Mouse (Mus musculus): ENCODE measurements around the gene BC028528. TPM values are rescaled to one million over a fixed set of nuclear protein-coding genes. Genes with fewer than 3 reads are reported as not detected.

Gene BC028528
- polyA plus RNA-seq, 1 experiment from 2014 or later, result 20.1 TPM

DNA sequence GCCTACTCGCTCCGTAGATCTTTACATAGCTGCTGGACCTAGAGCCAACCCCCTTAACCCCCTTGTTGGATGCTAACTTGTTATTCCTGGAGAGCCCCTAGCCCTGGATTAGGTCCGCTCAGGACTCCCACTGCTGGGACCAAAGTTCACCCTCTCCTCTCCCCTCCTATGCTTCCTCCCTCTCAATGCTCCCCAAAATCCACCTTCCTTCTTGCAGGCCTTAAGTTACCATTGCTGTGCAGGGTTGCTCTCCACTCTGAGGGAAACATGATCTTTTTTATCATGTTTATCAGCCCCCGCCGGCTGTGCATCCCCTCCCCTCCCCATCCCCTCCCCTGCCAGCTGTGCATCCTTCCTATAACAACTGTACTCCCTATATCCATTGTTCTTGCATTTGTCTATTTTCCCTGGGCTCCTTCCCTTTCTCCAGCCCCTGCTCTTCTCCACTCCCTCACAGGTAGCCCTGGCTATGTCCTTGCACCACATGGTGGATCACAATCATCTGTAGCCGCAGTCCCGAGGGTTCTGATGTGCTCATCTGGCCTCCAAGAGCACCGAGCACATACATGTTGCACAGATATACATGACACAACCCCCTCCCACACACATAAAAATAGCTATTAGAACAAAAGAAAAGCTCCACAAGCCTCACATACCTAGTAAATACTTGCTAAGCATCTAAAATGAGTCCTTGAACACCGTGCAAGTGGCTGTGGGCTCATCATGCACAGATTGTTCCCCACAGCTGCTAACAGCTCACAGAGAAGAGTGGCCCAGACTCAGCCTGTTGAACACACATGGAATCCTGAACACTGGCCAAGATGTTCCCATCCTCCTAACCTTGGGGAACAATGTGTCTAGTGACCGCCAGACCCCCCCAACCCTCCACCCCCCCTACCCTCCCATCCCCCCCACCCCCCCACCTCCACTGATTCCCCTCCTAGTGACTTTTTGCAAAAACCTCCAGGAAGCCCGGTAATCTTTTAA, 554 bp upstream of the BC028528 start:
- ATAC-seq (ENCODE audit: low read depth) (no peak), DNase-seq (ENCODE audit: low spot score) (peak; percentile 40)
- peaks cover 1% of the 10 kb centered on the region; the same call in 1 of the 2 replicates for H3K36me3 ChIP-seq (ENCODE audit: control insufficient read depth, insufficient read depth, low read length)
- H3K27ac ChIP-seq (replicated peaks; ENCODE audit: low read depth, low read length), result peak overlapping the region; percentile 87
- H3K27me3 ChIP-seq (replicated peaks; ENCODE audit: control insufficient read depth, insufficient read depth, low read length), result no peaks in the 10 kb centered on the region
- 27% methylated on average over 11 of the region's 11 CpGs for WGBS
- H3K4me2 ChIP-seq (ENCODE audit: low read depth, low read length), result peak overlapping the region; percentile 70
- H3K9me3 ChIP-seq (ENCODE audit: control insufficient read depth, low read length), result no peaks in the 10 kb centered on the region
- H3K4me1 ChIP-seq (ENCODE audit: control insufficient read depth, insufficient read depth, low read length), result peaks cover 13% of the 10 kb centered on the region; the same call in 1 of the 2 replicates
- H3K4me3 ChIP-seq (ENCODE audit: low read depth, low read length), result peak overlapping the region; percentile 19
- peak overlapping the region; percentile 43 for H3K9ac ChIP-seq (ENCODE audit: low read depth, low read length)

- H3K9me3 ChIP-seq (ENCODE audit: control insufficient read depth, low read length), result no peaks in the 10 kb centered on the region
- DNase-seq (ENCODE audit: low spot score) (no peak), ATAC-seq (ENCODE audit: low read depth) (no peak)
- H3K27ac ChIP-seq (replicated peaks; ENCODE audit: low read depth, low read length), result no peak overlapping the region; the same call in 1 of the 2 replicates
- H3K4me3 ChIP-seq (ENCODE audit: low read depth, low read length), result no peak overlapping the region
- peaks cover 9% of the 10 kb centered on the region; the same call in 1 of the 2 replicates for H3K4me1 ChIP-seq (ENCODE audit: control insufficient read depth, insufficient read depth, low read length)
- H3K27me3 ChIP-seq (replicated peaks; ENCODE audit: control insufficient read depth, insufficient read depth, low read length), result no peaks in the 10 kb centered on the region
- no peak overlapping the region for H3K9ac ChIP-seq (ENCODE audit: low read depth, low read length)
- 33% methylated on average over 3 of the region's 3 CpGs for WGBS
- H3K4me2 ChIP-seq (ENCODE audit: low read depth, low read length), result no peak overlapping the region
- no peaks in the 10 kb centered on the region for H3K36me3 ChIP-seq (ENCODE audit: control insufficient read depth, insufficient read depth, low read length)
Measured at GRCm38 (mm10) chr3:95889664-95890063, 2.1 kb downstream of the BC028528 start.

- Histone ChIP-seq H3K27me3 (replicated peaks; ENCODE audit: control insufficient read depth, insufficient read depth, low read length) (no peaks in the 10 kb centered on the region), H3K27ac (replicated peaks; ENCODE audit: low read depth, low read length) (no peak overlapping the region), H3K4me1 (ENCODE audit: control insufficient read depth, insufficient read depth, low read length) (peaks cover 14% of the 10 kb centered on the region; the same call in 1 of the 2 replicates), H3K9me3 (ENCODE audit: control insufficient read depth, low read length) (no peaks in the 10 kb centered on the region), H3K4me2 (ENCODE audit: low read depth, low read length) (no peak overlapping the region), H3K4me3 (ENCODE audit: low read depth, low read length) (no peak overlapping the region), H3K9ac (ENCODE audit: low read depth, low read length) (no peak overlapping the region; the same call in 1 of the 2 replicates), H3K36me3 (ENCODE audit: control insufficient read depth, insufficient read depth, low read length) (no peaks in the 10 kb centered on the region)
- 71% methylated on average over 4 of the region's 4 CpGs for WGBS
- no peak for ATAC-seq (ENCODE audit: low read depth)
- DNase-seq (ENCODE audit: low spot score), result no peak
Measured at GRCm38 (mm10) chr3:95887596-95887995, 4.2 kb downstream of the BC028528 start.

DNA sequence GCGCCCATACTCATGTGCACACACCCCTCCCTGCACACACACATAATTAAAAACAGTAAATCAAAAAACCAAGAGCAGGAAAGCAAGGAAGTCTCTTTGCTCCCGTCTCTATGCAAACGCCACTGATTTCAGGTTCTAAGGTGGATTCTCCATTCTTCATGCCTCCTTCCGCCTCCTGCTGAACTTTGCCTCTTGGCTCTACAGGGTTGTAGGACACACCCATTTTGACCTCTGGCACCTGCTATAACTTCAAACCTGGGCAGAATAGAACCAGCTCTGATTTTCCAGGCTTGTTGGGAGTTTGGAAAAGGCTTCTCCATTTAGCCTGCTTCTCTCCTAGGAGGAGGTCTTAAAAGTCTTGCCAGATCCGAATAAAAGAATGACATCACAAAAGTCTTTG, 7.4 kb downstream of the BC028528 start:
- no peak for ATAC-seq (ENCODE audit: low read depth)
- H3K9ac ChIP-seq (ENCODE audit: low read depth, low read length), result no peak overlapping the region
- WGBS, result 69% methylated on average over 5 of the region's 5 CpGs
- no peaks in the 10 kb centered on the region for H3K27me3 ChIP-seq (replicated peaks; ENCODE audit: control insufficient read depth, insufficient read depth, low read length)
- H3K36me3 ChIP-seq (ENCODE audit: control insufficient read depth, insufficient read depth, low read length), result no peaks in the 10 kb centered on the region
- H3K27ac ChIP-seq (replicated peaks; ENCODE audit: low read depth, low read length), result no peak overlapping the region
- H3K4me1 ChIP-seq (ENCODE audit: control insufficient read depth, insufficient read depth, low read length), result peaks cover 11% of the 10 kb centered on the region; the same call in 1 of the 2 replicates
- no peaks in the 10 kb centered on the region for H3K9me3 ChIP-seq (ENCODE audit: control insufficient read depth, low read length)
- H3K4me2 ChIP-seq (ENCODE audit: low read depth, low read length), result no peak overlapping the region
- H3K4me3 ChIP-seq (ENCODE audit: low read depth, low read length), result no peak overlapping the region
- DNase-seq (ENCODE audit: low spot score), result no peak

GRCm38 (mm10) chr3:95882816-95883425, 8.9 kb downstream of the BC028528 start:
- H3K9ac ChIP-seq (ENCODE audit: low read depth, low read length), result peak overlapping the region; percentile 53
- no peaks in the 10 kb centered on the region for H3K27me3 ChIP-seq (replicated peaks; ENCODE audit: control insufficient read depth, insufficient read depth, low read length)
- no peaks in the 10 kb centered on the region for H3K36me3 ChIP-seq (ENCODE audit: control insufficient read depth, insufficient read depth, low read length)
- H3K4me2 ChIP-seq (ENCODE audit: low read depth, low read length), result peak overlapping the region; percentile 93
- DNase-seq (ENCODE audit: low spot score), result peak; percentile 83
- no peak for ATAC-seq (ENCODE audit: low read depth)
- 2% methylated on average over 23 of the region's 24 CpGs for WGBS
- peak overlapping the region; percentile 44; the same call in 1 of the 2 replicates for H3K27ac ChIP-seq (replicated peaks; ENCODE audit: low read depth, low read length)
- peaks cover 11% of the 10 kb centered on the region; the same call in 1 of the 2 replicates for H3K4me1 ChIP-seq (ENCODE audit: control insufficient read depth, insufficient read depth, low read length)
- H3K4me3 ChIP-seq (ENCODE audit: low read depth, low read length), result peak overlapping the region; percentile 49
- H3K9me3 ChIP-seq (ENCODE audit: control insufficient read depth, low read length), result no peaks in the 10 kb centered on the region

GRCm38 (mm10) chr3:95881979-95882815, 9.6 kb downstream of the BC028528 start, which contains the start of gene Ciart:
Ciart (minus strand) TSS chr3:95882251.
- Histone ChIP-seq H3K36me3 (ENCODE audit: control insufficient read depth, insufficient read depth, low read length) (no peaks in the 10 kb centered on the region), H3K27ac (replicated peaks; ENCODE audit: low read depth, low read length) (peak within 1 kb of the TSS; percentile 44), H3K27me3 (replicated peaks; ENCODE audit: control insufficient read depth, insufficient read depth, low read length) (no peaks in the 10 kb centered on the region), H3K9me3 (ENCODE audit: control insufficient read depth, low read length) (no peaks in the 10 kb centered on the region), H3K9ac (ENCODE audit: low read depth, low read length) (peak within 1 kb of the TSS; percentile 56), H3K4me2 (ENCODE audit: low read depth, low read length) (peak within 1 kb of the TSS; percentile 93), H3K4me3 (ENCODE audit: low read depth, low read length) (peak within 1 kb of the TSS; percentile 49), H3K4me1 (ENCODE audit: control insufficient read depth, insufficient read depth, low read length) (peaks cover 11% of the 10 kb centered on the region; the same call in 1 of the 2 replicates)
- ATAC-seq (ENCODE audit: low read depth) (peak; percentile 99), DNase-seq (ENCODE audit: low spot score) (peak; percentile 99)
- WGBS, result under 1% methylated on average over 42 of the region's 66 CpGs

GRCm38 (mm10) chr3:95879063-95879462, 12.7 kb downstream of the BC028528 start:
- no peak for ATAC-seq (ENCODE audit: low read depth)
- 89% methylated on average over 4 of the region's 4 CpGs for WGBS
- no peak for DNase-seq (ENCODE audit: low spot score)

GRCm38 (mm10) chr3:95872048-95872447, 19.8 kb downstream of the BC028528 start:
- Histone ChIP-seq H3K27me3 (replicated peaks; ENCODE audit: control insufficient read depth, insufficient read depth, low read length) (no peaks in the 10 kb centered on the region), H3K4me2 (ENCODE audit: low read depth, low read length) (peak overlapping the region; percentile 75), H3K36me3 (ENCODE audit: control insufficient read depth, insufficient read depth, low read length) (peaks cover 25% of the 10 kb centered on the region), H3K27ac (replicated peaks; ENCODE audit: low read depth, low read length) (no peak overlapping the region; the same call in 1 of the 2 replicates), H3K4me3 (ENCODE audit: low read depth, low read length) (peak overlapping the region; percentile 74), H3K9ac (ENCODE audit: low read depth, low read length) (peak overlapping the region; percentile 88), H3K9me3 (ENCODE audit: control insufficient read depth, low read length) (no peaks in the 10 kb centered on the region), H3K4me1 (ENCODE audit: control insufficient read depth, insufficient read depth, low read length) (peaks cover 5% of the 10 kb centered on the region)
- no peak for ATAC-seq (ENCODE audit: low read depth)
- no peak for DNase-seq (ENCODE audit: low spot score)
- WGBS, result 79% methylated on average over 7 of the region's 7 CpGs

More at GRCm38 (mm10) chr3:95879063-95879462, 12.7 kb downstream of the BC028528 start:
- H3K4me3 ChIP-seq (ENCODE audit: low read depth, low read length), result no peak overlapping the region
- no peaks in the 10 kb centered on the region for H3K9me3 ChIP-seq (ENCODE audit: control insufficient read depth, low read length)
- H3K27me3 ChIP-seq (replicated peaks; ENCODE audit: control insufficient read depth, insufficient read depth, low read length), result no peaks in the 10 kb centered on the region
- peaks cover 11% of the 10 kb centered on the region; the same call in 1 of the 2 replicates for H3K4me1 ChIP-seq (ENCODE audit: control insufficient read depth, insufficient read depth, low read length)
- H3K4me2 ChIP-seq (ENCODE audit: low read depth, low read length), result no peak overlapping the region
- no peak overlapping the region for H3K9ac ChIP-seq (ENCODE audit: low read depth, low read length)
- no peaks in the 10 kb centered on the region for H3K36me3 ChIP-seq (ENCODE audit: control insufficient read depth, insufficient read depth, low read length)
- no peak overlapping the region for H3K27ac ChIP-seq (replicated peaks; ENCODE audit: low read depth, low read length)

All from embryonic facial prominence, embryonic 14.5 days (tissue).